Mouse (Mus musculus): Measurements from ENCODE around the gene Ccdc183.

DNA sequence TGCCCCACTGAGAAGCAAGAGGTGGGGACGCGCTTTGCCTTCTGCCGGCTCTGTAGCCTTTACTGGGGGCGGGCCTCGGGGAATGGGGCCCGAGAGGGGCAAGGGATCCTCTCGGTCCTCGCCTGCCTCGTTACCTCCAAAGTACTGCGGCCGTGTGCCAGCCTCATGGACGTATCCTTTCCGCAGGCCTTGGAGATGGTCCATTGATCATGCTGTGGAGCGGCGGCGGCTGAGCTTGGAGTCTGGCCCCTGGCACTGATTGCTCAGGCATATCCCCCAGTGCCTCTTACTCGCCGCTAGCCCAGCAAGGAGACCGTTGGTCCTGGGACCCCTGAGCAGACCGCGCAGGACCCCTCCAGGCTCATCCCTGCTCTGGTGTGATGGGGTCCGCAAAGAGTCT is 1.1 kb downstream of the Ccdc183 start:
- TF ChIP-seq CTCF (IDR thresholded peaks at IDR 0.05; ENCODE audit: low read depth) (no peak), EP300 (IDR thresholded peaks at IDR 0.05; ENCODE audit: low read depth) (no peak)

All from liver, embryonic 14.5 days (tissue).